Mouse (Mus musculus) gastrocnemius, adult 18-20 months (tissue): ENCODE results near the gene Nudt7. TPM values are rescaled to one million over a fixed set of nuclear protein-coding genes. Genes with fewer than 3 reads are reported as not detected.

ENCODE experiments used
- DNase-seq: peaks from one replicate; pipeline ENCODE4 v3.0.0; 2021; ENCODE audit warnings: low spot score
- total RNA-seq, 2 experiments: library from RNA; stranded (reverse); gene quantifications; 2 replicates each; pipeline ENCODE4 v1.2.3; 2021

Nudt7 gene
- total RNA-seq, 2 experiments from 2014 or later = 24.9 to 27.5 TPM

- DNase-seq = no peak
These were observed 8.8 kb downstream of the Nudt7 start for GRCm38 (mm10) chr8:114142199-114142598.

- peak; percentile 47 for DNase-seq
These were observed 10.4 kb downstream of the Nudt7 start for GRCm38 (mm10) chr8:114143645-114144290.

- DNase-seq = no peak
These were observed 20.1 kb downstream of the Nudt7 start for GRCm38 (mm10) chr8:114153311-114154045.

- no peak for DNase-seq
These were observed 25.2 kb downstream of the Nudt7 start for GRCm38 (mm10) chr8:114158586-114158985.

- DNase-seq = no peak
These were observed 26.3 kb downstream of the Nudt7 start for GRCm38 (mm10) chr8:114159666-114160065.

- DNase-seq = no peak
These were observed 30.5 kb downstream of the Nudt7 start for GRCm38 (mm10) chr8:114163871-114164270.

GRCm38 (mm10) chr8:114164444-114165096, 31.2 kb downstream of the Nudt7 start:
- DNase-seq = no peak

GRCm38 (mm10) chr8:114165741-114166140, 32.4 kb downstream of the Nudt7 start:
- DNase-seq = no peak

- DNase-seq = no peak
These were observed 43.4 kb downstream of the Nudt7 start for GRCm38 (mm10) chr8:114176721-114177120.

- no peak for DNase-seq
These were observed 60.0 kb downstream of the Nudt7 start for GRCm38 (mm10) chr8:114193334-114193733.

GRCm38 (mm10) chr8:114198990-114199389, 65.6 kb downstream of the Nudt7 start:
- no peak for DNase-seq

Other genes starting within 250 kb of the Nudt7 start
- under 1 TPM; 0.41 to 0.45 TPM for gene Vat1l, start 72.1 kb downstream of the Nudt7 start, total RNA-seq